Mouse (Mus musculus) heart, postnatal 14 days (tissue): ENCODE measurements around the gene Tyms. TPM values are rescaled to one million over a fixed set of nuclear protein-coding genes. Genes with fewer than 3 reads are reported as not detected.

Source experiments
- DNase-seq, 2 experiments: peaks; one replicate each; pipeline ENCODE4 v3.0.0; 2021 to 2022
- intact Hi-C: fragments of 180-260 bp; cut with DNase I; formaldehyde crosslinking; loops from one replicate; pipeline ENCODE4 v1.15.1; 2025
- long read RNA-seq, 2 experiments: library from polyadenylated mRNA; stranded (forward); transcript quantifications; one replicate each; pipeline ENCODE4 v2.0.0; 2021
- total RNA-seq, 2 experiments: library from RNA; stranded (reverse); gene quantifications; 2 replicates each; pipeline ENCODE4 v1.2.3; 2021

Gene Tyms
- total RNA-seq, result 10 to 100 TPM; 11.6 to 13.9 TPM
- long read RNA-seq, experiment 1, transcript Tyms-201 (7 exons, 3,163 nt), result major isoform, 11 of 13 reads
- long read RNA-seq, experiment 1, partial matches to known transcripts, result 1 of 13 reads
- long read RNA-seq, experiment 1, other reads (novel, unspliced or antisense), result 1 of 13 reads
- long read RNA-seq, experiment 2, partial matches to known transcripts, result 1 of 5 reads
- long read RNA-seq, experiment 2, other reads (novel, unspliced or antisense), result 1 of 5 reads

DNA sequence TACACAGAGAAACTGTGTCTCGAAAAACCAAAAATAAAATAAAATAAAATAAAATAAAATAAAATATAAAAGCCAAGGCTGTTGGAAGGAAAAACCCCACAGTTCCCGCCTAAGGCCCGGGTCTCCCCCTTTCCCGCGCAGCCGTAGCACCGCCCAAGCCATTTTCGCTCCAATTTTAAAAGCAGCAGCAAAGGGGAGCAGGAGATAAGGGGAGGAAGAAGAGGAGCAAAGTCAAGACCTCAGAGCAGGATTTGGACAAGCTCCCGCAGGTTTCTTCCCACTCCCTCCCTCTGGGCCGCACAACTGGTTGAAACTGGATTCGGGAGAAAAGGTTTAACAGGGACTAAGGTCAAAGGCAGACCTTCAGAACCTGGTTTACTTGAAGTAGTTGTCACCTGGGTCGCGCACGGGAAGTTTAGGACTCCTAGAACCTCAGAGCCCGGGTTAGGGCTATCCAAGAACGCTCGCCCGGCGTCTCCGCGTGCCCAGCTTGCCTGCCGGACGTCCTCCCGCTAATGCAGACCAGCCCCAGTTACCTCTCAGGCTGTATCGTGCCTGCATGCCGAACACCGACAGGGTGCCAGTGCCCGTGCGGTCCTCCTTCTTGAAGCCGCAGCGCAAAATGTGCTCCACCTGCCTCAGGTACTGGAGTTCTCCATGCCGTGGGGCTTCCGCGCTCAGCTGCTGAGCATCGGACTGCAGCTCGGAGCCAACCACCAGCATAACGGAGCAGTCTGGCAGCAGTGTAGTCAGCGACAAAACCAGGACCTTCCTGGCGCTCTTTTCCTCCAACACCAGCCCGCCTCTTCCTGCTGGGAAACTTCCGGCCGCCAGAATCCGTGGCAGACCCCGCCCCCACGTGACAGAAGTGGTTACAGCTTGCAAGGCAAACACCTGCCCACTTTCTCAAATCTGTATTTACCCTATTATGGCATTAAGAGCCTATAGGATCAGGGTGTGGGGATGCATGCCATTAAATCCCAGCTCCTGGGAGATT lies at the start of gene Tyms:
TSS of gene Tyms (minus strand) at position 793 of the 997 bp plus-strand sequence.
- intact Hi-C loops, result no loop called here
- DNase-seq, result peak; percentile 73 to 84

DNA sequence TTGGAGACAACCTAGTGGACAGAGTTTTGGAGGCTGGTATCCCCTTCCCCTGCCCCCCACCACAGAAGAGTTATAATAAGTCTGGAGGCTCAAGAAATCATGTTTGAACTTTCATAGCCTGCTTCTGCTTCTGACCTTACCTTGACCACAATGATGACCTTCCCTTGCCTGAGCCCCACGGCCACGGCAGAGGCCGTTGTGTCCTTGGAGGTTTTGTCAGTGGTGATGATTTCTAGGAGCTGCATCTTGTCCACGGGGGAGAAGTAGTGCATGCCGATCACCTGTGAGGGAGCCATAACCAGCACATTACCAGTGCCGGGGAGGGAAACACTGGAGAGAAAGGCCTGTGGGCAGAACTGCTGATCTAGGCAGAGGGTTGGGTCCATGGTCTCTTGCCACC lies 49.1 kb upstream of the Tyms start:
- intact Hi-C loops, result no loop called here
- no peak for DNase-seq

DNA sequence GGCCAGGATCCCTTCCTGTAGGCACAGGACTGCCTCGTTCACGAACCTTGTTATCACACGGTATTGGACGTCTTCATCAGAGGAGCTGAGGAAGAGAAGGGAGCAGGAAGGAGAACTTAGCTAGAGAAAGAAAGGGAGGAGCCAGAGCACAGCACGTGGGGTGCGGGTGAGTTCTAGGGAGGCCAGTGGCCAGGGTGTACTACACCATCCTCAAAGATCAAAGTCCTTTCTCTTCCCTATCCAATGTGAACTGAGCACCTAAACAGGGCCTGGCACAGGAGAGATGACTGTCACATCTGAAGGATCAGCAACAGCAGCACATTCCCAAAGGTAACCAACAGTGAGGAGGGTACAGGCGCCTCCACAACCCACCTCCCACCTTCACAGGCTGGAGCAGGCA lies 46.7 kb upstream of the Tyms start:
- no peak for DNase-seq
- intact Hi-C loops, result no loop called here

- intact Hi-C loops, result no loop called here
- DNase-seq, result no peak
Measured at GRCm38 (mm10) chr5:30119163-30119562, 45.7 kb upstream of the Tyms start.

DNA sequence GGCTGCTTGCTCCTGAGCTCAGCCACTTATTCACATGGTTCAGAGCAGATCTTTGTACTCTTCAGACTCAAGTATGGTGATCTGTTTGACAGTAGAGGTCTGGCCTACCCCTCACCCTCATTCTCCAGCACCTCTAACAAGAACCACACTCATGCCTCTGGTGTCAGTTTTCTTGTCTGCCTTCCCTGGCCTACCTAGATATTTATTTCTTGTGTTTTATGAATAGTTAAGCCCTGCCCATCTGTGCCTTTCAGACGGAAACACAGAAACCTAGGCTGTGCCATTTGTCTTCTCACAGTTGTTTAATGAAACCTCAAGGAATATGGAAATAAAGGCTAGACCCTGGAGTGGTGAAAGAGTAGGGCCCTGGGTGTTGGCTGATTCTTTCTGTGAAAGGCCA lies 44.6 kb upstream of the Tyms start:
- intact Hi-C loops, result no loop called here

DNA sequence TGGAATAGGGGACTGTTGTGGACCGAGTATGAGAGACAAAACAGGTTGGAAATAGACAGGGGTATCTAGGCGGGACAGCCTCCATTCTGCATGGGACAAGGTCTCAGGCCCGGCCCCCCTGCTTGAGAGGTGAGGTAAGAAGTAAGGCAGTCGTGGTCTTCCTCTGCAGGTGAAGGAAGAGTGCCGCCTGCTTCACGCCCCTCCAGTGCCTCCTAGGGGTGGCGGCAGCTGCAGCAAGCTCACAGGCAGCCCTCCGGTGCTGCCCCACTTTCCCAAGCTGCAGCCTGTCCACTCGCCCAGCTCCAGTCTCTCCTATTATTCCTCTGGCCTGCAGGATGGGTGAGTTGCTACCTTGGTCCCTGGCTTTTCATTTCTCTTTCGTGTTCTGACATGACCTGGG lies 42.3 kb upstream of the Tyms start:
- intact Hi-C loops, result no loop called here
- no peak for DNase-seq

More for the DNA sequence above, 44.6 kb upstream of the Tyms start:
- DNase-seq, result no peak

DNA sequence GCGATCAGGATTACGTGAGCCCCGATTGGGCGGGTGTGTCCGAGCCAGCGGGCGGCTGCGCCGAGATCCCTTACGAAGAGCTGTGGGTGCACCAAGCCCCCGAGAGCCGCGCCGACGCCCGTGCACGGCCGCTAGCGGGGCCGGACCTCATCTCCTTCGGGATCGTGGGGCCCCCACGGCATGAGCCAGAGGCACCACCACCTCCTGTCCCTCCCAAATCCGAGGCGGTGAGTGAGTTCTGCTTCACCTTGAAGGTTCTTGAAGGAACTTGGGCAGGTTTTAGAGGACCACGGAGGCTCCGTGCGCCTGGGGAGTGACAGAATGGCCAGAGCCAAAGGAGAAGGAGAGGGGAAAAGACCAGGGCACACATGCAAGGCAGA lies 41.3 kb upstream of the Tyms start:
- intact Hi-C loops, result loop anchor here (5.0 kb wide), 1 partner anchor 287 kb away; no protein-coding TSS in a partner anchor
- DNase-seq, result no peak

- intact Hi-C loops, result loop anchor here (5.0 kb wide), 1 partner anchor 287 kb away; no protein-coding TSS in a partner anchor
- DNase-seq, result peak; percentile 85
Measured at GRCm38 (mm10) chr5:30113881-30114760, 40.7 kb upstream of the Tyms start.

DNA sequence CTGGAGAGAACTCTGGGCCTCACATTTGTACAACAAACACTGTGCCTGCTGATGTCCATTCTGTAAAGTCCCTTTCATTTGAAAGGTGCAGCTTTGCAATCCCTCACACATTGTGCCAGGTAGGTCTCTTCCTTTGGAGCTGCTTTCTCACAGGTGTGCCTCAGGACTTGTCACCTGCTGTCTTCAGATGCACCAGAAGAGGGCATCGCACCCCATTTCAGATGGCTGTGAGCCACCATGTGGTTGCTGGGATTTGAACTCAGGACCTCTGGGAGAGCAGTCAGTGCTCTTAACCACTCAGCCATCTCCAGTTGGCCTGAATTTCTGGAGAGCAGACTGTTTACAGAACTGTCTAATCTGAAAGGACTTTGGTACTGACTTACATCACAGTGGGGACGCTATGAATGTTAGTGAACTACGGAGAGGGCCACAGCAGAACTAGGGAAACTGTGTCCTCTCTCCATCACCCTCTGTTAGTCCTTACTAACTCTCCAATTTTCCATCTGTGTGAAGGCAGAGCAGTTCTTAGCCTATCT lies 39.2 kb upstream of the Tyms start:
- intact Hi-C loops, result loop anchor here (5.0 kb wide), 1 partner anchor 285 kb away; no protein-coding TSS in a partner anchor
- DNase-seq, result no peak

DNA sequence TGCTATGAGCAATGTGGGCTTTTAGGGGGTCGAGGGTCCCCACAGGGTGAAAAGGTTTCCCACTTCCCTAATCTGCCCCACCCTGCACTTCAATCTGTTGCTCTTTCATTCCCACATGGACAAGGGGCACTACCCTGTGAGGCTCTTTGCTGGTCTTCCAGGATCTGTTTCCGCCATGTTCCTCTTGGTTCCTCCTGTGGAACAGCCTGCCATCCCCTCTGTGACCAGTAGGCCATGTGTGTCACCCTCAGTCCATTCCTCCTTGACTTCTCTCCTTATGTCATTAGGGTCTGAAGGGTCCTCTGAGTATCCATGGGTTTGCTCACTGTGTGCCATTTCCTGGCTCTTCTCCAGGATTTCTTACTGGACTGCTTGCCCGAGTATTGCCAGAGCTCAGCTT lies 38.4 kb upstream of the Tyms start:
- intact Hi-C loops, result loop anchor here (5.0 kb wide), 1 partner anchor 284 kb away; no protein-coding TSS in a partner anchor
- DNase-seq, result no peak

- peak; percentile 50 to 60 for DNase-seq
- intact Hi-C loops, result loop anchor here (5.0 kb wide), 1 partner anchor 284 kb away; no protein-coding TSS in a partner anchor
Measured at GRCm38 (mm10) chr5:30111126-30111525, 37.7 kb upstream of the Tyms start.

- no peak for DNase-seq
- intact Hi-C loops, result loop anchor here (5.0 kb wide), 1 partner anchor 283 kb away; no protein-coding TSS in a partner anchor
Measured at GRCm38 (mm10) chr5:30110371-30111060, 37.1 kb upstream of the Tyms start.

- intact Hi-C loops, result loop anchor here (5.0 to 10.0 kb wide), 2 partner anchors 283 to 715 kb away; no protein-coding TSS in a partner anchor
- DNase-seq, result no peak
Measured at GRCm38 (mm10) chr5:30109899-30110298, 36.5 kb upstream of the Tyms start.

DNA sequence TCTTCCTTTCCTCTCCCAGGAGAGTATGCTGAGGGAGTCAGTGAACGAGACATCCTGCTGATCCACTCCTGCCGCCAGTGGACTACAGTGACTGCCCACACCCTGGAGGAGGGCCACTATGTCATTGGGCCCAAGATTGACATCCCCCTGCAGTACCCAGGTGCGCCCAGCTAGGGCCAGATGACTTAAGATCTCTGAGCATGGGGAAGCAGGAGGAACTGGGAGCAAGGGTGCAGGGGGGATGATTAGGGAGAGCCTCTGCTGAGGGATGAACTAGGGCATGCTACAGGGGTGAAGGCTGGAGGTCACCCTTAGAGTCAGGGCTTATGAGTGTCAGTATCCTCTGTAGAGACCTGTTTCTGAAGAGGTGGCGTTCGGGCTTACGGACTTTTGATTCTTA lies 34.8 kb upstream of the Tyms start:
- no peak for DNase-seq
- intact Hi-C loops, result loop anchor here (10.0 kb wide), 1 partner anchor 713 kb away; no protein-coding TSS in a partner anchor

DNA sequence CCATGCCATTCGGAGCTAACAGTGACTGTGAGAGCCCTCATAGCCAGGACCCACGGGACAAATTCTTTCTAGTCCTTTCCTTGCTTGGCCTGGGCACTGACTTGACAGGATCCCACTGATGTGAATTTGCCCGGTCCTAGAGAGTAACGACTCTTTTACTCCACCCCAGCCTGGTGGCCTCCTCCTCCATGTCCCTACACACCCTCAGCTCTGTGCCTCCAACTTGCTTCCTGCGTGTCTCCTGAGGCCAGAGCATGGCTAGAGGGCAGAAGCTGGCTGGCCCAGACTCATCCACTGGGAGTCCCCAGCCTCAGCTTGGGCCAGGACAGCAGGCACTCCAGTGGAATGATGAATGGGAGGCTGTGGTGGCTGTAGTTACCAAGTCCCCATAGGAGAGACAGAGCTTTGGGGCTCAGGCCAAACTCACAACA lies 34.2 kb upstream of the Tyms start:
- no peak for DNase-seq

GRCm38 (mm10) chr5:30107186-30107585 lies 33.8 kb upstream of the Tyms start:
- intact Hi-C loops, result loop anchor here (10.0 kb wide), 1 partner anchor 712 kb away; no protein-coding TSS in a partner anchor
- no peak for DNase-seq

More for the DNA sequence above, 34.2 kb upstream of the Tyms start:
- intact Hi-C loops, result loop anchor here (10.0 kb wide), 1 partner anchor 713 kb away; no protein-coding TSS in a partner anchor

DNA sequence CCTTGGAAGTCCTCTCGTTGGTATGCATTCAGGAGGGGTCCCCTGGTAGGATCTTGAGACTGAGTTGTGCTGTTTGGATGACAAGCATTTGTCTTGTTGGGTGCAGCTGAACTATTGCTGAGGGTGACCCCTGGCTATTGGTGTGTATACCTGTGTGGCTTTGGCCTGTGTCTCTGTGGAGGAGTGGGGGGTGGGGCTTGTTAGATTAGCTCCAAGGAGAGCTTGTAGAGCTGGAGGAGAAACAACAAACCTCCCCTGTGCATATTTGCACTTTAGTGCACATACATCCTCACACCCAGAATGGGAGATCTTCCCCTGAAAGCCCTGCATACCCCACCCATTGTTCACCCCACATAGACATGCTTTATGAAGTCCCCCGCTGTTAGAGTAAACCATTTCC lies 33.3 kb upstream of the Tyms start:
- DNase-seq, result no peak
- intact Hi-C loops, result loop anchor here (10.0 kb wide), 1 partner anchor 712 kb away; no protein-coding TSS in a partner anchor

DNA sequence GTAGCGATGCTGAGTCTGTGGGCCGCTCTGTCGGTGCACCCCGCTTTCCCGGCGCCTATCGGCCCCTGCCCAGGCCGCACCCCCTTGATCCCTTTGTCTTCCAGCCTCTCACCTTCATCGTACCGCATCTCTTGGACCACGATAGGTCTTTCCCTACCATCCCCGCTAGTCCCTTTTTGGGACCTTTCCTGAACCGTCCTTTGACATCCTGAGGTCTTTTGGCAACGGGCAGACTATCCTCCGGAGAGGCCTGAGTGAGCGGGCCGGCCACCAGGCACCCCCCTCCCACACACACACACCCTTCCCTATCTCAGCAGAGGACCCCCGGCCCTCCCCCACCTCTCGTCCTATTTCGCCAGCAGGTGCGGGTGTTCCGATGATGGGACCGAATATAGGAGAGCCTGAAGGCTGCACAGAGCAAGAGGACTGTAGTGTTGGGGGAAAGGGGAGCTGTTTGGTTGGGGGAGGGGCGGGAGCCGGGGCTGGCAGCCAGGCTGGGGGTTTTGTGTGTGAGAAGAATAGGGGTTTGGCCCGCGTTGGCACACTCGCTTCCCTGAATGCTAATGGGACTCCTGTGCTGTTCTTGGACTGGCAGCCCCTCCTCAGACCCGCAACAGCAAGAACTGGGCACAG lies 32.4 kb upstream of the Tyms start, which contains the start of gene 3110082J24Rik:
TSS of gene 3110082J24Rik (minus strand) at position 419 of the 633 bp plus-strand sequence.
- intact Hi-C loops, result loop anchor here (10.0 kb wide), 1 partner anchor 711 kb away; no protein-coding TSS in a partner anchor
- no peak for DNase-seq
